Mouse (Mus musculus): ENCODE data around the gene Igf1r. TPM values are rescaled to one million over a fixed set of nuclear protein-coding genes. Genes with fewer than 3 reads are reported as not detected.

Gene Igf1r
- polyA plus RNA-seq, 1 experiment from 2014 or later, result 4.3 TPM

- DNase-seq, result no peak
- Histone ChIP-seq H3K4me2 (no peak overlapping the region), H3K9ac (no peak overlapping the region), H3K4me3 (replicated peaks) (no peak overlapping the region), H3K27ac (no peak overlapping the region), H3K27me3 (peaks cover 16% of the 10 kb centered on the region), H3K9me3 (replicated peaks) (no peaks in the 10 kb centered on the region), H3K36me3 (no peaks in the 10 kb centered on the region), H3K4me1 (replicated peaks) (peaks cover 37% of the 10 kb centered on the region)
- no peak for ATAC-seq (ENCODE audit: low read depth)
- WGBS (ENCODE audit: insufficient replicate concordance), result 80% methylated on average over 7 of the region's 7 CpGs
These were observed 144.6 kb downstream of the Igf1r start for GRCm38 (mm10) chr7:68097081-68097836.

DNA sequence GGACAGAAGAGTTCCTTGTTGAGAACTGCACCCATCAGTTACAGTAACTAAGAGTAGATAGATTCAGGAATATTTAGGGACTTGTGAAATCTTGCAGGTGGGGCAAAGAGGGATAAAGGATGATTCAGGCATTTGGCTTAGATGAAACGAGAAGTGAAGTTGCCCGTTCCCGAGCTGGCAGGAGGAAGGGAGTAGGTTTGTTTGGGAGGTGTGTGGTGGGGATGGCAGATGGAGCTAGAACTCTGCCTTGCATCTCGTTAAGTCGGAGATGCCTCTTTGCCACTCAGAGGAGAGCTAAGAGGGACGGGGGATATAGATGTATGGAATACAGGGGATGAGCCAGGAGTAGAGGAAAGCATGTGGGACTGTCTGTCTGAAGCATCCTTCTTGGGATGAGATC lies 145.5 kb downstream of the Igf1r start:
- WGBS (ENCODE audit: insufficient replicate concordance), result 83% methylated on average over 6 of the region's 6 CpGs
- no peak overlapping the region for H3K4me3 ChIP-seq (replicated peaks)
- no peak overlapping the region for H3K27ac ChIP-seq
- peaks cover 16% of the 10 kb centered on the region for H3K27me3 ChIP-seq
- H3K36me3 ChIP-seq, result no peaks in the 10 kb centered on the region
- no peak overlapping the region for H3K9ac ChIP-seq
- H3K9me3 ChIP-seq (replicated peaks), result no peaks in the 10 kb centered on the region
- DNase-seq (no peak), ATAC-seq (ENCODE audit: low read depth) (no peak)
- no peak overlapping the region for H3K4me2 ChIP-seq
- peaks cover 37% of the 10 kb centered on the region for H3K4me1 ChIP-seq (replicated peaks)

- H3K27me3 ChIP-seq, result peaks cover 23% of the 10 kb centered on the region
- ATAC-seq (ENCODE audit: low read depth), result no peak
- no peak overlapping the region for H3K4me2 ChIP-seq
- peaks cover 23% of the 10 kb centered on the region for H3K4me1 ChIP-seq (replicated peaks)
- 70% methylated on average over 10 of the region's 10 CpGs for WGBS (ENCODE audit: insufficient replicate concordance)
- no peak overlapping the region for H3K27ac ChIP-seq
- no peak overlapping the region for H3K4me3 ChIP-seq (replicated peaks)
- no peak overlapping the region for H3K9ac ChIP-seq
- no peaks in the 10 kb centered on the region for H3K9me3 ChIP-seq (replicated peaks)
- H3K36me3 ChIP-seq, result no peaks in the 10 kb centered on the region
- no peak for DNase-seq
These were observed 147.8 kb downstream of the Igf1r start for GRCm38 (mm10) chr7:68100388-68100787.

- no peak overlapping the region for H3K9ac ChIP-seq
- H3K27me3 ChIP-seq, result peaks cover 22% of the 10 kb centered on the region
- H3K4me1 ChIP-seq (replicated peaks), result peaks cover 8% of the 10 kb centered on the region
- no peak for ATAC-seq (ENCODE audit: low read depth)
- H3K4me3 ChIP-seq (replicated peaks), result no peak overlapping the region
- H3K9me3 ChIP-seq (replicated peaks), result no peaks in the 10 kb centered on the region
- no peak overlapping the region for H3K27ac ChIP-seq
- no peak for DNase-seq
- no peaks in the 10 kb centered on the region for H3K36me3 ChIP-seq
- no peak overlapping the region for H3K4me2 ChIP-seq
- 70% methylated on average over 15 of the region's 15 CpGs for WGBS (ENCODE audit: insufficient replicate concordance)
These were observed 150.0 kb downstream of the Igf1r start for GRCm38 (mm10) chr7:68102456-68103177.

DNA sequence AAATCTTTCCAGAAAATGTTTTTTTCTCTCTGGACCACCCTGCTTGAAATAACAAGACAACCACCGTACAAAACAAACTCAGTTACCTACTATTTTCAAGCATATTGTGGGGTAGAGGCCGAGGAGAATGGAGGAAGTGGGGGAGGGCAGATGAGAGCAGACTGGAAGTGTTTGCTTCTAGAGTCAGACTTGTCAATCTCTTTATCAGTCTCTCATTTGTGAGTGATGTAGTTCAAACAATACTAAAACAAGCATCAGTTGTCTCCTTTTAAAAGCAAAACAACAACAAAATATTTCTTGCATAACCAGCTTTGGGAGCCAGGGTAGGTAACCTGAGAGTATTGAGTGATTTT lies 150.5 kb downstream of the Igf1r start:
- no peak overlapping the region for H3K4me3 ChIP-seq (replicated peaks)
- WGBS (ENCODE audit: insufficient replicate concordance), result 18% methylated on average over 2 of the region's 2 CpGs
- peaks cover 16% of the 10 kb centered on the region for H3K27me3 ChIP-seq
- H3K4me2 ChIP-seq, result no peak overlapping the region
- no peak overlapping the region for H3K27ac ChIP-seq
- H3K9ac ChIP-seq, result no peak overlapping the region
- H3K9me3 ChIP-seq (replicated peaks), result no peaks in the 10 kb centered on the region
- peaks cover 8% of the 10 kb centered on the region for H3K4me1 ChIP-seq (replicated peaks)
- H3K36me3 ChIP-seq, result no peaks in the 10 kb centered on the region
- DNase-seq, result no peak
- ATAC-seq (ENCODE audit: low read depth), result no peak

DNA sequence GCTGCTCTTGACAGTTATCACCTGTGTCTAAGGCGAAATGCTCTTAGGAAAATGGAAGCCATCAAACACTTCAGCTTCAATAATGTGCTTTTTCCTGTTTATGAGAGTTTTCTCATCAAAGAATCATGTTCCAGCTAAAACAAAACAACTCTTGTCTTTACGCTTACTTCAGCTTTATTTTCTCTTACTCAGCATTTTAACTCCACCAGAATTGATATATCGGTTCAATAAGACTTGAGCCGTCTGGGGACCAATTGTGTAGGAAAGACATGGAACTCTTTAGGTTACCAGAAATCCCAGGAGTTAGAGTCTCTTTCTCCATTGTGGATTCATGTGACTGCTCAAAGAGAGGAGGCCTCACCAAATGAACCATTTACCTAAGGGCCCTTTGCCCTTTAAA lies 158.9 kb downstream of the Igf1r start:
- H3K9ac ChIP-seq, result no peak overlapping the region
- peaks cover 45% of the 10 kb centered on the region for H3K27me3 ChIP-seq
- H3K27ac ChIP-seq, result no peak overlapping the region
- peaks cover 44% of the 10 kb centered on the region for H3K4me1 ChIP-seq (replicated peaks)
- no peaks in the 10 kb centered on the region for H3K9me3 ChIP-seq (replicated peaks)
- ATAC-seq (ENCODE audit: low read depth) (no peak), DNase-seq (no peak)
- 87% methylated on average over 4 of the region's 4 CpGs for WGBS (ENCODE audit: insufficient replicate concordance)
- no peaks in the 10 kb centered on the region for H3K36me3 ChIP-seq
- no peak overlapping the region for H3K4me3 ChIP-seq (replicated peaks)
- no peak overlapping the region for H3K4me2 ChIP-seq

GRCm38 (mm10) chr7:68112582-68112981 lies 160.0 kb downstream of the Igf1r start:
- H3K4me3 ChIP-seq (replicated peaks), result no peak overlapping the region
- peaks cover 55% of the 10 kb centered on the region for H3K27me3 ChIP-seq
- ATAC-seq (ENCODE audit: low read depth) (no peak), DNase-seq (no peak)
- H3K9me3 ChIP-seq (replicated peaks), result no peaks in the 10 kb centered on the region
- H3K4me2 ChIP-seq, result no peak overlapping the region
- 61% methylated on average over 8 of the region's 8 CpGs for WGBS (ENCODE audit: insufficient replicate concordance)
- H3K27ac ChIP-seq, result no peak overlapping the region
- peaks cover 54% of the 10 kb centered on the region for H3K4me1 ChIP-seq (replicated peaks)
- no peak overlapping the region for H3K9ac ChIP-seq
- H3K36me3 ChIP-seq, result no peaks in the 10 kb centered on the region

- peak overlapping the region; percentile 66 for H3K4me2 ChIP-seq
- 0 out of 2 replicates have a peak overlapping the region, but pooled peaks have one; percentile 52 for H3K9ac ChIP-seq
- 12% methylated on average over 5 of the region's 5 CpGs for WGBS (ENCODE audit: insufficient replicate concordance)
- peak overlapping the region; percentile 74 for H3K27ac ChIP-seq
- peak; percentile 64 for ATAC-seq (ENCODE audit: low read depth)
- peak; percentile 28 for DNase-seq
- H3K36me3 ChIP-seq, result no peaks in the 10 kb centered on the region
- peaks cover 59% of the 10 kb centered on the region for H3K27me3 ChIP-seq
- no peaks in the 10 kb centered on the region for H3K9me3 ChIP-seq (replicated peaks)
- peaks cover 59% of the 10 kb centered on the region for H3K4me1 ChIP-seq (replicated peaks)
- no peak overlapping the region for H3K4me3 ChIP-seq (replicated peaks)
These were observed 161.7 kb downstream of the Igf1r start for GRCm38 (mm10) chr7:68114364-68114763.

- Histone ChIP-seq H3K9ac (peak overlapping the region; percentile 52), H3K27ac (peak overlapping the region; percentile 74), H3K4me3 (replicated peaks) (peak overlapping the region; percentile 33), H3K9me3 (replicated peaks) (no peaks in the 10 kb centered on the region), H3K4me2 (peak overlapping the region; percentile 66), H3K4me1 (replicated peaks) (peaks cover 64% of the 10 kb centered on the region), H3K27me3 (peaks cover 55% of the 10 kb centered on the region), H3K36me3 (no peaks in the 10 kb centered on the region)
- DNase-seq (peak; percentile 29), ATAC-seq (ENCODE audit: low read depth) (peak; percentile 86)
- 24% methylated on average over 21 of the region's 21 CpGs for WGBS (ENCODE audit: insufficient replicate concordance)
These were observed 162.5 kb downstream of the Igf1r start for GRCm38 (mm10) chr7:68114983-68115715.

- Histone ChIP-seq H3K36me3 (no peaks in the 10 kb centered on the region), H3K4me3 (replicated peaks) (no peak overlapping the region), H3K27me3 (peaks cover 49% of the 10 kb centered on the region), H3K4me2 (no peak overlapping the region), H3K4me1 (replicated peaks) (peaks cover 65% of the 10 kb centered on the region), H3K27ac (no peak overlapping the region), H3K9me3 (replicated peaks) (no peaks in the 10 kb centered on the region), H3K9ac (no peak overlapping the region)
- ATAC-seq (ENCODE audit: low read depth) (no peak), DNase-seq (no peak)
- 53% methylated on average over 5 of the region's 5 CpGs for WGBS (ENCODE audit: insufficient replicate concordance)
These were observed 164.9 kb downstream of the Igf1r start for GRCm38 (mm10) chr7:68117567-68117966.

DNA sequence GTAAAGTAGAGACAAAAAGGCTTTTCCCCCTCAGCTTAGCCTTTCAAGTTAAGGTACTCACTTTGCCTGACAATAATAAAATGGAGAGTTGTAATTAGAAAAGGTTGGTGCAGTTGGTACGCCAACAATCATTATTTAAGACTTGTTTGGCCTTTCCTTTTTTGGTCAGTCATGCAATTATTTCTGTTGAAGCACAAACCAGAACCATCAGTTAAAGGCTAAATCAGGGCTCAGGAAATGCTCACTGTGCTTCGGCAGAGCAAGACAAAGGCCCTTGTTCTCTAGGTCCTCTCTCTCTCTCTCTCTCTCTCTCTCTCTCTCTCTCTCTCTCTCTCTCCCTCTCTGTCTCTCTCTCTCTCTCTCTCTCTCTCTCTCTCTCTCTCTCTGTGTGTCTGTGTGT lies 165.4 kb downstream of the Igf1r start:
- Histone ChIP-seq H3K4me1 (replicated peaks) (peaks cover 64% of the 10 kb centered on the region), H3K36me3 (no peaks in the 10 kb centered on the region), H3K4me3 (replicated peaks) (no peak overlapping the region), H3K4me2 (no peak overlapping the region), H3K27me3 (peaks cover 51% of the 10 kb centered on the region), H3K9me3 (replicated peaks) (no peaks in the 10 kb centered on the region), H3K9ac (no peak overlapping the region), H3K27ac (no peak overlapping the region)
- DNase-seq, result no peak
- ATAC-seq (ENCODE audit: low read depth), result no peak
- 68% methylated on average over 2 of the region's 2 CpGs for WGBS (ENCODE audit: insufficient replicate concordance)
